Mouse (Mus musculus) lung, adult 2 months (tissue): ENCODE results near the gene Ppox.
A peak's percentile ranks its signal among the peaks of the same experiment; 100 is the strongest.

ENCODE experiments used
- CTCF ChIP-seq: fragments of 200-500 bp; IDR thresholded peaks from 2 replicates; pipeline ENCODE4 v1.5.1; 2011; ENCODE audit warnings: mild to moderate bottlenecking, low read length, control low read depth; ENCODE audit not compliant: insufficient read depth
- POLR2A ChIP-seq: fragments of 200-500 bp; IDR thresholded peaks from 2 replicates; pipeline ENCODE4 v1.6.1; 2011; ENCODE audit warnings: low read depth, mild to moderate bottlenecking, control low read depth, low read length, borderline replicate concordance; ENCODE audit errors: extremely low read depth

DNA sequence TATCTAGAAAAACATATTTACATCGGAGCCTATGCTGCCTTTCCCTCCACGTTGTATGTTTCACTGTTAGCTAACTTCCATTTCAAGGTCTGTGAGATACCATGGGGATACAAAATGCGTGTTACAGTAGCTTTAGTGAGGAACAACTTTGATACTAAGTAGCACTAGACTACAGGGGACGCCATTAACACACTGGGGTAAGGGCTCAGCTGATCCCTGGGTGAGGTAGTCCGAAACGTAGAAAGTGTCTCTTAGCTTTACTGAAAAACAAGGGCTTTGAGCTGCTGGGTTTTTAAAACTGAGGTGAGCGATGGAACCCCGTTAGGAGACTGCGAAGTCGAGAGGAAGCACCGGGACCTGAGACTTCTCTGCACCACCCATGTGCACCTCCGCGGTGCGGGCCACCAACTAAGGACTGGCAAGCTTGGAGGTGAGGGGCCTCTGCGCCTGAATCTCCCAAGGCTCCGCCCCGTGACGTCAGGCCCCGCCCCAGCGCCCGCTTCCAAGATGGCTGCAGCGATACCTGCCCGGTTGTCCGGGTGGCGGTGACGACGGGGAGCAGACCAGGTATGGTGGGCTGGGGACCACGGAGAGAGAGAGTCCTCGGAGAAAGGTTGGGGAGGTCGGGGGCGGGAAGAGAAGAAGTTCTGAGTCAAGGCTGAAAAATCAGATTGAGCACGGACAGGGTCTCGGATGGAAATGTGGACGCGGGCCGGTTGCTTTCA lies 11.0 kb downstream of the Ppox start, which contains the start of gene B4galt3:
- no peak for TF ChIP-seq CTCF
- peak; percentile 97 for TF ChIP-seq POLR2A
